In the genomic region with DNA sequence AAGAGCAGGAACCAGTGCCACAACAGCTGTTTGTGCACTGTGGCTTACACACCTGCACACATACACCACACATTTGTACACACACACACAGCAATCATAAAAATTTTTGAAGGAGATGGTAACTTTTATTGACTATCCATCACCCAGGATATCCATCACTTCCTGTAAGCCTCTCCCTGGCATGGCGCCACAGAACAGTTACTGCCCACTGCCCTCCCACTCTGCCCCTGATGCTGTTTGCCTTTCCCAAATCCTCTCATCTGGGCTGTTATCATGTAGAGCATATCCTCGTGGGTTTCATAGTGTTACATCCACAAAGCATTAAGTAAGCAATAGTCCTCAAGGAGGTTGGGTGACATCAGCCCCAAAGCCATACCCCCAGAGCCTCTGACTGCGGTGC, we compare ENCODE assay signal across 15 mouse cellular contexts.
"Had no signal": no experiment of that assay in that cellular context is flagged by ENCODE, and none has a peak within 500 bp of the region (broad histone marks: within the 10 kb centered on the region; RNA-seq: fewer than 3 reads in every experiment).

No protein-coding gene starts in this region.

- H3K9ac ChIP-seq: limb, embryonic 13.5 days; liver, embryonic 14.5 days; midbrain, embryonic 12.5 days had no signal

- DNase-seq: kidney, adult 11 months; kidney, adult 9 months; kidney, postnatal 36 days; layer of hippocampus, adult 9-11 months; layer of hippocampus, postnatal 36 days; lung, adult 18-20 months; lung, postnatal 4 days; right cerebral cortex, postnatal 4 days; spleen, adult 18-20 months; thymus, postnatal 36 days had no signal

- H3K27me3 ChIP-seq: limb, embryonic 13.5 days; midbrain, embryonic 12.5 days had no signal

- H3K4me3 ChIP-seq: limb, embryonic 13.5 days; midbrain, embryonic 12.5 days had no signal

- H3K36me3 ChIP-seq: limb, embryonic 13.5 days; midbrain, embryonic 12.5 days had no signal

- ATAC-seq: lung, postnatal 0 days had no signal

- H3K27ac ChIP-seq: kidney, postnatal 0 days; limb, embryonic 13.5 days; liver, embryonic 14.5 days; midbrain, embryonic 12.5 days had no signal

- H3K9me3 ChIP-seq: limb, embryonic 13.5 days; midbrain, embryonic 12.5 days had no signal

- H3K4me2 ChIP-seq: limb, embryonic 13.5 days; midbrain, embryonic 12.5 days had no signal

- H3K4me1 ChIP-seq: limb, embryonic 13.5 days had no signal
